Mouse (Mus musculus): ENCODE measurements at regions not wholly inside any gene's neighbourhood (a gene's known extent, or its start where the extent isn't known, plus 50 kb on each side); places are given as distances from the start of the nearest gene placed in this dataset.
A peak's percentile ranks its signal among the peaks of the same experiment; 100 is the strongest.
"Not testable (repeated sequence)": the region's sequence is repeated elsewhere in the genome, so short reads cannot be mapped to it uniquely, and the experiment has no call there.

DNA sequence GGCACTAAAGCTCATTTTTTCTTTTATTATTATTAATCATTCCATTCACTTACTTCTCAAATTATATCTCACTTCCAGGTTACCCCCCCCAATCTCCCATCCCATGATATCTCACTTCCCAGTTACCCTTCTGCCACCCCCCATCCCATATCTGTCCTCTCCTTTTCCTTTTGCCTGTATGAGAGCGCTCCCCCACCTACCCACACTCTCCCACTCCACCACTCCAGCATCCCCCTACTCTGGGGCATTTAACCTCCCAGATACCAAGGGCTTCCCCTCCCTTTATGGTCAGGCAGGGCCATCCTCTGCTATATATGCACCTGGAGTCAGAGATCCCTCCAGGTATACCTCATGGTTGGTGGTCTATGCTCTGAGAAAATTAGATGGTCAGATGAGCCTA, 671.6 kb downstream of the Tecrl start:
- ATAC-seq (ENCODE audit: low FRiP score): no peak
- Histone ChIP-seq H3K27me3 (ENCODE audit: insufficient read depth, low read length) (no peaks in the 10 kb centered on the region), H3K27ac (ENCODE audit: low read depth, low read length) (no peak overlapping the region), H3K9me3 (ENCODE audit: low read length) (no peaks in the 10 kb centered on the region), H3K36me3 (ENCODE audit: insufficient read depth, low read length) (no peaks in the 10 kb centered on the region), H3K4me1 (ENCODE audit: insufficient read depth, low read length) (no peaks in the 10 kb centered on the region), H3K4me3 (ENCODE audit: low read depth, low read length) (no peak overlapping the region), H3K4me2 (ENCODE audit: low read depth, low read length, poor library complexity, severe bottlenecking) (no peak overlapping the region), H3K9ac (replicated peaks; ENCODE audit: low read length, poor library complexity, severe bottlenecking) (no peak overlapping the region)
- TF ChIP-seq CTCF (IDR thresholded peaks at IDR 0.05): no peak
- DNase-seq (ENCODE audit: low spot score): no peak
- 100% methylated on average over 1 of the region's 1 CpGs for WGBS

GRCm38 (mm10) chr5:82664121-82664520, 690.9 kb downstream of the Tecrl start:
- WGBS: 88% methylated on average over 1 of the region's 1 CpGs
- Histone ChIP-seq H3K4me3 (ENCODE audit: low read depth, low read length) (no peak overlapping the region), H3K27ac (ENCODE audit: low read depth, low read length) (no peak overlapping the region), H3K27me3 (ENCODE audit: insufficient read depth, low read length) (no peaks in the 10 kb centered on the region), H3K9ac (replicated peaks; ENCODE audit: low read length, poor library complexity, severe bottlenecking) (no peak overlapping the region), H3K9me3 (ENCODE audit: low read length) (no peaks in the 10 kb centered on the region), H3K4me2 (ENCODE audit: low read depth, low read length, poor library complexity, severe bottlenecking) (no peak overlapping the region), H3K4me1 (ENCODE audit: insufficient read depth, low read length) (no peaks in the 10 kb centered on the region), H3K36me3 (ENCODE audit: insufficient read depth, low read length) (no peaks in the 10 kb centered on the region)
- no peak for TF ChIP-seq CTCF (IDR thresholded peaks at IDR 0.05)
- no peak for DNase-seq (ENCODE audit: low spot score)
- no peak for ATAC-seq (ENCODE audit: low FRiP score)

GRCm38 (mm10) chr5:82653637-82654036, 701.4 kb downstream of the Tecrl start:
- not testable (repeated sequence) for ATAC-seq (ENCODE audit: low FRiP score); DNase-seq (ENCODE audit: low spot score); H3K36me3 ChIP-seq (ENCODE audit: insufficient read depth, low read length); H3K4me1 ChIP-seq (ENCODE audit: insufficient read depth, low read length); H3K9me3 ChIP-seq (ENCODE audit: low read length); H3K27me3 ChIP-seq (ENCODE audit: insufficient read depth, low read length); H3K9ac ChIP-seq (replicated peaks; ENCODE audit: low read length, poor library complexity, severe bottlenecking); H3K4me2 ChIP-seq (ENCODE audit: low read depth, low read length, poor library complexity, severe bottlenecking); H3K27ac ChIP-seq (ENCODE audit: low read depth, low read length); H3K4me3 ChIP-seq (ENCODE audit: low read depth, low read length)
- WGBS: 93% methylated on average over 23 of the region's 23 CpGs

GRCm38 (mm10) chr5:82620056-82620455, 734.9 kb downstream of the Tecrl start:
- WGBS: 88% methylated on average over 1 of the region's 1 CpGs
- no peak overlapping the region for H3K9ac ChIP-seq (replicated peaks; ENCODE audit: low read length, poor library complexity, severe bottlenecking)
- H3K4me2 ChIP-seq (ENCODE audit: low read depth, low read length, poor library complexity, severe bottlenecking): no peak overlapping the region
- no peaks in the 10 kb centered on the region for H3K9me3 ChIP-seq (ENCODE audit: low read length)
- DNase-seq (ENCODE audit: low spot score): peak; percentile 50
- H3K4me1 ChIP-seq (ENCODE audit: insufficient read depth, low read length): no peaks in the 10 kb centered on the region
- H3K4me3 ChIP-seq (ENCODE audit: low read depth, low read length): no peak overlapping the region
- H3K27ac ChIP-seq (ENCODE audit: low read depth, low read length): no peak overlapping the region
- H3K36me3 ChIP-seq (ENCODE audit: insufficient read depth, low read length): no peaks in the 10 kb centered on the region
- no peak for TF ChIP-seq CTCF (IDR thresholded peaks at IDR 0.05)
- no peaks in the 10 kb centered on the region for H3K27me3 ChIP-seq (ENCODE audit: insufficient read depth, low read length)
- ATAC-seq (ENCODE audit: low FRiP score): no peak
